Mouse (Mus musculus) erythroblast, embryonic 14.5 days (primary cell): ENCODE results near the gene Fance.

ENCODE experiments used
- GATA1 ChIP-seq: IDR thresholded peaks from 2 replicates; pipeline ENCODE4 v1.6.1; 2012; ENCODE audit warnings: low read length, inconsistent platforms, mixed read lengths
- TAL1 ChIP-seq: IDR thresholded peaks from 3 replicates; pipeline ENCODE4 v1.6.1; 2012; ENCODE audit warnings: low read length, inconsistent platforms, mixed read lengths

- no peak for TF ChIP-seq GATA1
- no peak for TF ChIP-seq TAL1
Measured at GRCm38 (mm10) chr17:28294449-28295333, 18.6 kb upstream of the Fance start.
